Mouse (Mus musculus) testis, adult 2 months (tissue): ENCODE measurements around the gene Tubgcp5. TPM values are rescaled to one million over a fixed set of nuclear protein-coding genes. Genes with fewer than 3 reads are reported as not detected.

ENCODE experiments used
- H3K27ac ChIP-seq: fragments of 200-500 bp; 2 replicates; pipeline ENCODE4 v1.5.1; 2012; ENCODE audit warnings: low read depth, low read length; ENCODE audit not compliant: control insufficient read depth, insufficient read depth
- H3K27me3 ChIP-seq: fragments of 200-500 bp; 2 replicates; pipeline ENCODE4 v1.6.1; 2012; ENCODE audit warnings: mild to moderate bottlenecking, low read length, moderate library complexity; ENCODE audit not compliant: control insufficient read depth, insufficient read depth
- H3K36me3 ChIP-seq: fragments of 200-500 bp; 2 replicates; pipeline ENCODE4 v1.6.1; 2012; ENCODE audit warnings: mild to moderate bottlenecking, low read length; ENCODE audit not compliant: control insufficient read depth, insufficient read depth
- H3K4me1 ChIP-seq: fragments of 200-500 bp; 2 replicates; pipeline ENCODE4 v1.6.1; 2012; ENCODE audit warnings: low read length; ENCODE audit not compliant: control insufficient read depth, insufficient read depth
- H3K4me3 ChIP-seq: fragments of 200-500 bp; 2 replicates; pipeline ENCODE4 v1.5.1; 2012; ENCODE audit warnings: low read depth, mild to moderate bottlenecking, low read length, moderate library complexity, mixed read lengths; ENCODE audit not compliant: control insufficient read depth
- CTCF ChIP-seq: fragments of 200-500 bp; IDR thresholded peaks from 2 replicates; pipeline ENCODE4 v1.5.1; 2012; ENCODE audit warnings: low read depth, mild to moderate bottlenecking, inconsistent platforms, low read length, moderate library complexity; ENCODE audit not compliant: control insufficient read depth, insufficient read depth, insufficient replicate concordance
- POLR2A ChIP-seq: fragments of 200-500 bp; IDR thresholded peaks from 2 replicates; pipeline ENCODE4 v1.6.1; 2012; ENCODE audit warnings: low read depth, mild to moderate bottlenecking, inconsistent platforms, low read length, moderate library complexity; ENCODE audit not compliant: control insufficient read depth
- polyA plus RNA-seq: library from polyadenylated mRNA; depleted of rRNA; stranded (reverse); fragments of >200 nt; gene quantifications from 2 replicates; pipeline ENCODE4 v1.2.3, GENCODE M21; 2012; rRNA removed

Tubgcp5 gene
- polyA plus RNA-seq, 1 experiment = 4.7 TPM

DNA sequence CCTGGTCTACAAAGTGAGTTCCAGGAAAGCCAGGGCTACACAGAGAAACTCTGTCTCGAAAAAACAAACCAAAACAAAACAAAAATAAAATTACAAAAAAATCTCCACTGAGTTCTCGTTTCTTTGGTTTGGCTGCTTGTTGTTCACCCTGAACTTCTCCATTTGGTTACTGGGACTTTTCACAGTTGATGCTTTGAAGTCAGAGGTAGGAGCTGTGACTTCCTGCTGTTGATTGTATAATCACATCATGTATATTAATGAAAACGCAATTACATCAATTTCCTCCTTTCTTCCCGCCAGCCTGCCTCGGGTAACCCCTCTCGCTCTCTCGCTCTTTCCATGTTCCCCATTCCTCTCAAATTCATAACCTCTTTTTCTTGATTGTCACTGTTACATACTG is 74.3 kb downstream of the Tubgcp5 start:
- H3K27ac ChIP-seq = no peak overlapping the region

DNA sequence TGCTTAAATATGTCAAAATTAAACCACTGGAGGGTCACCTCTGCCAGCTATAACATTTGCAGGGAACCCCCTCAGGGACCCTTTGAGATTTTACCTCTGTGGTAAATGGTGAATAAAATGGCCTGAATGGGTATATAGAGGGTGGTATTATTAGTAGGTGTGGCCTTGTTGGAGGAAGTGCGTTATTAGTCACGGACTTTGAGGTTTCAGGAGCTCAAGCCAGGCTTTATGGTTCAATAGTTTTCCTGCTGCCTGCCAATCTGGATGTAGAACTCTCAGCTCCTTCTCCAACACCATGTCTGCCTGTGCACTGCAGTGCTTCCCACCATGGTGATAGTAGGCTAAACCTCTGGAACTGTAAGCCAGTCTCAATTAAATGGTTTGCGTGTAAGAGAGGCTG is 75.3 kb downstream of the Tubgcp5 start:
- no peak overlapping the region for H3K27ac ChIP-seq
- TF ChIP-seq POLR2A (no peak), CTCF (no peak)
- no peak overlapping the region for H3K4me3 ChIP-seq
- H3K27me3 ChIP-seq = no peaks in the 10 kb centered on the region
- no peaks in the 10 kb centered on the region; the same call in 1 of the 2 replicates for H3K4me1 ChIP-seq
- no peaks in the 10 kb centered on the region for H3K36me3 ChIP-seq

More for the DNA sequence above, 74.3 kb downstream of the Tubgcp5 start:
- H3K36me3 ChIP-seq = no peaks in the 10 kb centered on the region
- no peak for TF ChIP-seq POLR2A
- TF ChIP-seq CTCF = no peak
- no peak overlapping the region for H3K4me3 ChIP-seq
- H3K27me3 ChIP-seq = no peaks in the 10 kb centered on the region
- H3K4me1 ChIP-seq = no peaks in the 10 kb centered on the region; the same call in 1 of the 2 replicates

GRCm38 (mm10) chr7:55870340-55871020 is 76.5 kb downstream of the Tubgcp5 start:
- Histone ChIP-seq H3K27me3 (no peaks in the 10 kb centered on the region), H3K36me3 (no peaks in the 10 kb centered on the region), H3K4me1 (no peaks in the 10 kb centered on the region; the same call in 1 of the 2 replicates), H3K4me3 (no peak overlapping the region), H3K27ac (peak overlapping the region; percentile 34)
- no peak for TF ChIP-seq CTCF
- TF ChIP-seq POLR2A = no peak

DNA sequence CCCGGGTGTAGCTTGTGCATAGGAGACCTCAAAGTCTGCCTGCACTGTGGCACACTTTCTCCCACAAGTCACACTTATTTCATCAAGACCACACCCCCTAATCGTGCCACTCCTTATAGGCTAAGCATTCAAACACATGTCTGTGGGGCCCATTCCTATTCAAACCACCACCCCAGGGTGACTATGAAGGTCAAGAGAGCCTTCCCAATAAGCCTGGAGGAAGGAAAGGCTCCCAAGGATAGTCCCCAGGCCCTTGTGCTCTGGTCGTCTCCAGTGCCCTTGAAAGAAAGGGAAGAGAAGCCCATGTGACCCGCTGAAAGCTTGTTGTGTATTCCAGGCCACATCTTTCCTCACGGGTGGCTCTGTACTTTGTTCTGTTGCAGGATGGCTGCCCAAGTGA is 77.5 kb downstream of the Tubgcp5 start:
- no peak overlapping the region for H3K27ac ChIP-seq
- H3K36me3 ChIP-seq = no peaks in the 10 kb centered on the region
- no peak for TF ChIP-seq CTCF
- TF ChIP-seq POLR2A = no peak
- H3K27me3 ChIP-seq = no peaks in the 10 kb centered on the region
- no peak overlapping the region for H3K4me3 ChIP-seq
- no peaks in the 10 kb centered on the region for H3K4me1 ChIP-seq

DNA sequence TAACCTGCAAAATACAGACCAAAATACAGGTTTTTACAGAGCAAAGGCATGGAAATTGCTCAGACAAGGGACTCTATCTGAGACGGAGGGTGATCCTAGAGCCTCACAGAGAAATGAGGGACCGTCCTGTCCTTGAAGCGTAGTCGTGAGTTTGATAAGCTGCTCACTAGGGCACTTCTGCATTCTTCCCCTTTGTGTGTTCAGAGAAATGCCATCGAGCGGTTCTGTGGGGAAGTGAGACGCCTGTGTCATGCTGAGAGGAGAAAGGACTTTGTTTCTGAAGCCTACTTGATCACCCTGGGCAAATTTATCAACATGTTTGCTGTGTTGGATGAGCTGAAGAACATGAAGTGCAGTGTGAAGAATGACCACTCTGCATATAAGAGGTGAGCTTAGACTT is 80.7 kb downstream of the Tubgcp5 start:
- H3K36me3 ChIP-seq = no peaks in the 10 kb centered on the region
- H3K4me3 ChIP-seq = no peak overlapping the region
- H3K4me1 ChIP-seq = no peaks in the 10 kb centered on the region
- TF ChIP-seq CTCF (no peak), POLR2A (no peak)
- H3K27me3 ChIP-seq = no peaks in the 10 kb centered on the region
- H3K27ac ChIP-seq = no peak overlapping the region

DNA sequence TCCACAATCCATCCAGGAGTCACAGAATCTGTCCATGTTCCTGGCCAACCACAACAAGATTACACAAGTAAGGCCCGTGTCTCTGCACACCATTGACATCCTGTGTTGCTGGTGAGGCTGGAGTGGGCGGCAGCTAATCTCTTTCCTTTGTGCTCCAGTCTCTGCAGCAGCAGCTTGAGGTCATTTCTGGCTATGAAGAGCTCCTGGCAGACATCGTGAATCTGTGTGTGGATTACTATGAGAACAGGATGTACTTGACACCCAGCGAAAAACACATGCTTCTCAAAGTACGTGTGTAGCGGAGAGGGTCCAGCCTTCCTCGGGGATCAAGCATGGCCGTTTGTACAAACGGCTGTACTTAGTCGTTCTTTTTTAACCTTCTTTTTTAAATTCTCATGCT is 83.8 kb downstream of the Tubgcp5 start:
- Histone ChIP-seq H3K27ac (peak overlapping the region; percentile 32; the same call in 1 of the 2 replicates), H3K4me3 (no peak overlapping the region), H3K36me3 (no peaks in the 10 kb centered on the region), H3K27me3 (no peaks in the 10 kb centered on the region), H3K4me1 (no peaks in the 10 kb centered on the region)
- TF ChIP-seq CTCF = no peak
- TF ChIP-seq POLR2A = no peak

DNA sequence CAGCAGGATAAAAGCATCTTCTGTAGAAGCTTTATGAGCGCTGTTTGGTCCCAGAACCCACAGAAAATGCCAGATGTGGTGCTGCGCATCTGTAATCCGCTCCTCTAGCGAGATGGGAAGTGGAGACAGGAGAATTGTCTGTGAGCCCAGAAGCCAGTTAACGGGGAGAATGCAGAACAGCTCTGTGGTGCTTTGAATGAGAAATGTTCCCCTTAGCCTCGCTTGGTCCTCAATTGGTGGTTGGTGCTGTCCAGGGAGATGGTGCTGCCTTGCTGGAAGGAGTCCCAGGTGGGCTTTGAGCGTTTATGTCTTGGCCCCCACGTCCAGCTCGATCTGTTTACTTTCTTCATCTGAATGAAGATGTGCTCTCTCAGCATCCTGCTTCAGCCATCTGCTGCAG is 86.9 kb downstream of the Tubgcp5 start:
- TF ChIP-seq POLR2A (no peak), CTCF (no peak)
- no peak overlapping the region for H3K27ac ChIP-seq
- H3K36me3 ChIP-seq = no peaks in the 10 kb centered on the region
- no peaks in the 10 kb centered on the region for H3K27me3 ChIP-seq
- H3K4me3 ChIP-seq = no peak overlapping the region
- no peaks in the 10 kb centered on the region for H3K4me1 ChIP-seq

Other genes with a start within 250 kb of the Tubgcp5 start
- gene Siglech, start 26.0 kb upstream of the Tubgcp5 start, polyA plus RNA-seq = 0.10 and 0.18 TPM in 2 replicates
- 5.6 and 6.6 TPM in 2 replicates for gene Cyfip1, start 47.6 kb downstream of the Tubgcp5 start, polyA plus RNA-seq
- gene Nipa2, start 168.3 kb downstream of the Tubgcp5 start, polyA plus RNA-seq = 4.5 and 5.5 TPM in 2 replicates
- gene Nipa1, start 225.8 kb downstream of the Tubgcp5 start, polyA plus RNA-seq = 0.75 and 0.93 TPM in 2 replicates